Mouse (Mus musculus) cerebellum, adult 2 months (tissue): Measurements from ENCODE around the gene Ptpru.

Source experiments
- CTCF ChIP-seq: fragments of 200-500 bp; IDR thresholded peaks from 2 replicates; pipeline ENCODE4 v1.5.1; 2011; ENCODE audit warnings: low read depth, mild to moderate bottlenecking, control low read depth, low read length, moderate library complexity, borderline replicate concordance; ENCODE audit not compliant: insufficient read depth
- POLR2A ChIP-seq: fragments of 200-500 bp; IDR thresholded peaks from 2 replicates; pipeline ENCODE4 v1.6.1; 2011; ENCODE audit warnings: low read length, control low read depth, borderline replicate concordance; ENCODE audit not compliant: insufficient read depth

- TF ChIP-seq CTCF (no peak), POLR2A (no peak)
These were observed 94.0 kb downstream of the Ptpru start for GRCm38 (mm10) chr4:131743831-131744684.
